Mouse (Mus musculus): ENCODE data around the gene Ptgdr.

GRCm38 (mm10) chr14:44821177-44822057, 37.8 kb downstream of the Ptgdr start:
- TF ChIP-seq POLR2A (IDR thresholded peaks at IDR 0.05; ENCODE audit: insufficient read depth, low read length) (no peak), CTCF (IDR thresholded peaks at IDR 0.05; ENCODE audit: low read depth, low read length) (no peak), EP300 (IDR thresholded peaks at IDR 0.05; ENCODE audit: insufficient read depth, low read depth, low read length) (no peak)

Measured in ES-Bruce4 (cell line).